Mouse (Mus musculus): ENCODE measurements around the gene Rasgef1c. TPM values are rescaled to one million over a fixed set of nuclear protein-coding genes. Genes with fewer than 3 reads are reported as not detected.

Rasgef1c gene
- polyA plus RNA-seq, 1 experiment = not detected

DNA sequence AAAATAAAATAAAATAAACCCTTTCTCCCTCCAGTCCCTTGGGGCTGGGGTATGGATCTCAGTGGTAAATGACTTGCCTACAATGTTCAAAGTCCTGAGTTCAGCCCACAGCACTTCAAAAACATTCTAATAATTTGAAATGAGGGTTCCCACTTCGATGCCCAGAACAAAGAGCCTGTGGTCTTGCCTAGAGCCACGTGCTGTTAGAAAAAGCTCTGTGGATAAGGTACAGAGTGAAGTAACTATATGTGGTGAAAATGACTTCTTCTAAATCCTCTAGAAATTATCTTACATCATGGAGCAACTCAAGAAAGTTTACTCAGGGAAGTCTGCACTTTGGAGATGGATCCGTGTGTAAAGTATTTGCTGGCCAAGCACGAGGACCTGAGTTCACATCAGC lies 80.5 kb downstream of the Rasgef1c start:
- Histone ChIP-seq H3K4me3 (ENCODE audit: insufficient read depth, low read length) (no peak overlapping the region), H3K4me1 (ENCODE audit: control insufficient read depth, insufficient read depth, low read length) (no peaks in the 10 kb centered on the region), H3K27ac (ENCODE audit: insufficient read depth, low read length) (no peak overlapping the region)
- TF ChIP-seq CTCF (IDR thresholded peaks at IDR 0.05; ENCODE audit: borderline replicate concordance, insufficient read depth, low read length) = no peak
- no peak for TF ChIP-seq POLR2A (IDR thresholded peaks at IDR 0.05; ENCODE audit: low read depth, low read length)

DNA sequence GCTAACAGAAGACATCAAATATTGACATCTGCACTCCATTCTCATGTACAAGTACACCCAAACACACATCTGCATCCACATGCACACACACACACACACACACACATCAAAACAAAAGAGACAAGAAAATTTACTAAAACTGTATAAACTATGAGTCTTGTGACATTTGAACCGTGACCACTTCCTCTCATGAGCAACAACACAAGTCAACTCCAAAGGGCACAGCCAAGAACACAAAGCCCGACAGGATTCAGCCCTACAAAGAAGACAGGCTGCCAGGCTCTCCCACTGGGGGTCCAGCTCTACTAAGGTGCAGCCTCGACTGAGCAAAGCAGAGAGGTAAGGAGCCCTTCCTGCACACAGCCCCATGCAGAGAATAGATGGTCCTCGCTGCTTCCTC lies 81.2 kb downstream of the Rasgef1c start:
- TF ChIP-seq CTCF (IDR thresholded peaks at IDR 0.05; ENCODE audit: borderline replicate concordance, insufficient read depth, low read length) = no peak
- no peak for TF ChIP-seq POLR2A (IDR thresholded peaks at IDR 0.05; ENCODE audit: low read depth, low read length)
- H3K4me1 ChIP-seq (ENCODE audit: control insufficient read depth, insufficient read depth, low read length) = no peaks in the 10 kb centered on the region
- no peak overlapping the region for H3K27ac ChIP-seq (ENCODE audit: insufficient read depth, low read length)
- no peak overlapping the region for H3K4me3 ChIP-seq (ENCODE audit: insufficient read depth, low read length)

GRCm38 (mm10) chr11:49983875-49984552 lies 82.4 kb downstream of the Rasgef1c start:
- Histone ChIP-seq H3K27ac (ENCODE audit: insufficient read depth, low read length) (no peak overlapping the region), H3K4me3 (ENCODE audit: insufficient read depth, low read length) (no peak overlapping the region), H3K4me1 (ENCODE audit: control insufficient read depth, insufficient read depth, low read length) (no peaks in the 10 kb centered on the region)
- no peak for TF ChIP-seq CTCF (IDR thresholded peaks at IDR 0.05; ENCODE audit: borderline replicate concordance, insufficient read depth, low read length)
- TF ChIP-seq POLR2A (IDR thresholded peaks at IDR 0.05; ENCODE audit: low read depth, low read length) = no peak

DNA sequence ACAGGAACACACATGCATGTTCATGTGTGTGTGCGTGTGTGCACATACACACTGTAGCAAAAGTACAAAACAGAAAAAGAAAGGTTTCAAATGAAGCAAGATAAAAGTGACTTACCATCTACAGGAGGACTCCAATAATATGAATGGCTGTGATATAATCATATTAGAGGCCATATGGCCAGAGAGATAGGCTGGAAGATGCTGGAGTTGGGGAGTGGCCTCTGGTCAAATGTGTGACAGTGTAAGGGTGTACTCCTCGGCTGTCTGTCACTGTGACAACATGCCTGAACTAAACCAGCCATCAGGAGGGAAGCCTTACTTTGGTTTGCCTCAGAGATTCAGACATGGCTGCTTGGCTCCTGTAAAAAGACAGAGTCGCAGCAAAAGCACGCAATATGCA lies 83.4 kb downstream of the Rasgef1c start:
- no peaks in the 10 kb centered on the region for H3K4me1 ChIP-seq (ENCODE audit: control insufficient read depth, insufficient read depth, low read length)
- no peak for TF ChIP-seq POLR2A (IDR thresholded peaks at IDR 0.05; ENCODE audit: low read depth, low read length)
- no peak for TF ChIP-seq CTCF (IDR thresholded peaks at IDR 0.05; ENCODE audit: borderline replicate concordance, insufficient read depth, low read length)
- H3K4me3 ChIP-seq (ENCODE audit: insufficient read depth, low read length) = no peak overlapping the region

DNA sequence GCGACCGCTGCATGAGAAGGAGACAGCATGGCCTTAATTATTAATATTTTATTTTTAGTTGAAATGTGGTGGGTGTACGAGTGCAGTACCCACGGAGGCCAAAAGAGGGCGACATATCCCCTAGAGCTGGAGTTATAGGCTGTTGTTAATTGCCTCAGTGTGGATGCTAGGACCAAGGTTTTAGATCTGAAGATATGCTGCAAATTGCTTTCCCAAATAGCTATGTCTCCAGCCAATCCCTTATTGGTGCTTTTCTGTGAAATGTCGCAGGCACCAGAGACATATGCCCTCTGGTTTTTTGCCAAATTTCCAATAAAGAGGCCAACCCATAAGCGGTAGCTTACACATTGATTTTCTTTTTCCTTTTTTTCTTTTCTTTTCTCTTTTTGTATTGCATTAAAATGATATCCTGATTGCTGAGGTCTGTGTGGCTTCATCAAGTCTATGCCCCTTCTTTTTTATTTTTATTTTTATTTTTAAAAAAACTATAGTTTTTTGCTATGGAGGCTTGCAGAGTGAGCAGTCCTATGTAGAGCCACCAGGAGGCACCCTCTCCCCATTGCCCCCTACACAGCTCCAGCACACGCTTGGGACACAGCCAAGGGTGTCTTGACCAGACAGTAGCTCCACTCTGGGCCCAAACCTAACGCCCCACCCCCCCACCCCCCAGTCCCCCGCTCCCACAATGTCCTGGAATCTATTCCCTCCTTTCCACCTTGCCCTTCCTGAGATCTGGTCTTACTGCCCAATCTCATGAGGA lies 84.8 kb downstream of the Rasgef1c start:
- H3K4me3 ChIP-seq (ENCODE audit: insufficient read depth, low read length) = no peak overlapping the region
- TF ChIP-seq POLR2A (IDR thresholded peaks at IDR 0.05; ENCODE audit: low read depth, low read length) (no peak), CTCF (IDR thresholded peaks at IDR 0.05; ENCODE audit: borderline replicate concordance, insufficient read depth, low read length) (peak; percentile 59; the same call in 1 of the 2 replicates)
- no peak overlapping the region for H3K27ac ChIP-seq (ENCODE audit: insufficient read depth, low read length)

More for the DNA sequence above, 83.4 kb downstream of the Rasgef1c start:
- no peak overlapping the region for H3K27ac ChIP-seq (ENCODE audit: insufficient read depth, low read length)

DNA sequence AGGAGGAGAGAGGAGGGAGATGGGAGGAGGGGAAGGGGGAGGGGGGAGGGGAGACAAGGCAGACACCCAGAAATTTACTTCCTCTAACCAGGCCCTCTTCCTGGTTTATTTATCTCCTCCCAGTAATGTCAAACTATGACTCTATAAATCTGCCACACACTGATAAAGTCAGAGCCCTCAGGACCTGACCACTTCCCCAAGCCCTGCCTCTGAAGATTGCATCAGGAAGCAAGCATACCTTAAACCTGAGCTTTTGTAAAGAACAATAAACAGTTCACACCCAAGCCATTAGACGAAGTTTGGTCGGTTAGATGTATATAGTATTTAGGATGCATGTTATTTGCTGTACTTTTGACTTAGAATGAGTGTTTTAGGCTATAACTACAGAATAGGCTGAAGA lies 92.9 kb downstream of the Rasgef1c start:
- no peak overlapping the region for H3K4me3 ChIP-seq (ENCODE audit: insufficient read depth, low read length)
- H3K27ac ChIP-seq (ENCODE audit: insufficient read depth, low read length) = no peak overlapping the region
- no peaks in the 10 kb centered on the region for H3K4me1 ChIP-seq (ENCODE audit: control insufficient read depth, insufficient read depth, low read length)
- TF ChIP-seq POLR2A (IDR thresholded peaks at IDR 0.05; ENCODE audit: low read depth, low read length) = no peak
- no peak for TF ChIP-seq CTCF (IDR thresholded peaks at IDR 0.05; ENCODE audit: borderline replicate concordance, insufficient read depth, low read length)

More for the DNA sequence above, 84.8 kb downstream of the Rasgef1c start:
- no peaks in the 10 kb centered on the region for H3K4me1 ChIP-seq (ENCODE audit: control insufficient read depth, insufficient read depth, low read length)

GRCm38 (mm10) chr11:49996398-49996797 lies 94.8 kb downstream of the Rasgef1c start:
- no peaks in the 10 kb centered on the region for H3K4me1 ChIP-seq (ENCODE audit: control insufficient read depth, insufficient read depth, low read length)
- H3K27ac ChIP-seq (ENCODE audit: insufficient read depth, low read length) = no peak overlapping the region
- no peak for TF ChIP-seq POLR2A (IDR thresholded peaks at IDR 0.05; ENCODE audit: low read depth, low read length)
- no peak for TF ChIP-seq CTCF (IDR thresholded peaks at IDR 0.05; ENCODE audit: borderline replicate concordance, insufficient read depth, low read length)
- H3K4me3 ChIP-seq (ENCODE audit: insufficient read depth, low read length) = no peak overlapping the region

DNA sequence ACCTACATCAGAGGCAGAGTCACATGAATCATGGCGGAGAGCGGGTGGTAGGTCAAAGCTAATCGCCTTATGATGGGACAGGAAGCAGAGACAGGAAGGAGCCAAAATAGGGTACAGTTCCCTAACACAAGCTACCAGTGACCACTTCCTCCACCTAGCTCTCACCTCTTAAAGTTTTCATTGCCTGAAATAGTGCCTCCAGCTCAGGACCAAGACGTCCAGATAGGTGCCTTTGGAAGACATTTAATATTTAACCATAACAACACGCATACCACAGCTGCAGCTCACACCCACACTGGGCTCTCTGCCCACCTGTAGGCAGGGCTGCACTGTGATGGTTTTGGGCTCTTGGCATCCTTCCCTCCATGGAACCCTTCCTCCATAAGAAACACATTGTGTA lies 95.7 kb downstream of the Rasgef1c start:
- TF ChIP-seq CTCF (IDR thresholded peaks at IDR 0.05; ENCODE audit: borderline replicate concordance, insufficient read depth, low read length) (no peak), POLR2A (IDR thresholded peaks at IDR 0.05; ENCODE audit: low read depth, low read length) (no peak)
- H3K27ac ChIP-seq (ENCODE audit: insufficient read depth, low read length) = no peak overlapping the region
- H3K4me1 ChIP-seq (ENCODE audit: control insufficient read depth, insufficient read depth, low read length) = no peaks in the 10 kb centered on the region
- H3K4me3 ChIP-seq (ENCODE audit: insufficient read depth, low read length) = no peak overlapping the region

DNA sequence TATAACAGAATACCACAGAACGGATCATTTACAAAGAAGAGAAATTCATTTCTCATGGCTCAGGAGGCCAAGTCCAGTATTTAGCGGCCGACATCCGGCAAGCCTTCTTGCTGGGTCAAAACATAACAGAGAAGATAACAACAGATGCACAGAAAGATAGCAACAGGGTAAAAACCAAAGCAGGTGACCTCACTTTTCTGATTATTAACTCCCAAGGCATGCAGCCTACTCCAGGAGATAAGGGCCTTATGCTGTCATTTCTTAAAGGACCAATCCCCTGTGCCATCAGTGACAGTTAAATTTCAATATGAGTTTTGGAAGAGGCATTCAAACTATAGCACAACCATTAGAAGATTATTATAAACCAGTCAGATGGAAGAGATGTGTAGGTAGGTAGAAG lies 101.2 kb downstream of the Rasgef1c start:
- H3K4me3 ChIP-seq (ENCODE audit: insufficient read depth, low read length) = no peak overlapping the region
- no peak overlapping the region for H3K27ac ChIP-seq (ENCODE audit: insufficient read depth, low read length)
- TF ChIP-seq POLR2A (IDR thresholded peaks at IDR 0.05; ENCODE audit: low read depth, low read length) (no peak), CTCF (IDR thresholded peaks at IDR 0.05; ENCODE audit: borderline replicate concordance, insufficient read depth, low read length) (no peak)
- H3K4me1 ChIP-seq (ENCODE audit: control insufficient read depth, insufficient read depth, low read length) = no peaks in the 10 kb centered on the region

- H3K27ac ChIP-seq (ENCODE audit: insufficient read depth, low read length) = no peak overlapping the region
- TF ChIP-seq POLR2A (IDR thresholded peaks at IDR 0.05; ENCODE audit: low read depth, low read length) (no peak), CTCF (IDR thresholded peaks at IDR 0.05; ENCODE audit: borderline replicate concordance, insufficient read depth, low read length) (no peak)
- no peak overlapping the region for H3K4me3 ChIP-seq (ENCODE audit: insufficient read depth, low read length)
- no peaks in the 10 kb centered on the region for H3K4me1 ChIP-seq (ENCODE audit: control insufficient read depth, insufficient read depth, low read length)
Measured at GRCm38 (mm10) chr11:50007776-50008175, 106.1 kb downstream of the Rasgef1c start.
